Mouse (Mus musculus) R1 (cell line): Measurements from ENCODE around the gene Diaph3.

ENCODE experiments used
- DNase-seq: peaks from one replicate; pipeline ENCODE4 v3.0.0-alpha.2; 2018; ENCODE audit warnings: low read depth, low spot score

The Diaph3 gene

DNA sequence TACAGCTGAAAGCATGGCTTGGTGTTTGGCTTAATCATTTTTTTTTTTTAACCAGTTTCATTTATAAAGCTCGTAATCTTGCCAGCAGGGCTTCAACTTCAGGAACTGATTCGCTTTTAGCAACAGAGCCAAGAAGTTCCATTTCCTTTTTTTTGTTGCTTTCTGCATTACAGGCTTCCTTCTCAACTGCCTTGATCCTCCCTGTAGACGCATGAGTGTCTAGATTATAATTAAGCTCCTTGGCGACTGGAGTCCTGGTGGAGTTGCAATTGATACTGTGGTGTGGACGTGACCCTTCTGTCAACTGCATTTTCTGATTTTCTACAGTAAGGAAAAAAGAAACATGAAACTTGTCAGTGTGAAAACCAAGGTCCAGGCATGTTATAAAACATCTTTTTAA is 484.8 kb downstream of the Diaph3 start:
- DNase-seq, result no peak

- DNase-seq, result no peak
These were observed 494.4 kb downstream of the Diaph3 start for GRCm38 (mm10) chr14:86646499-86647120.

DNA sequence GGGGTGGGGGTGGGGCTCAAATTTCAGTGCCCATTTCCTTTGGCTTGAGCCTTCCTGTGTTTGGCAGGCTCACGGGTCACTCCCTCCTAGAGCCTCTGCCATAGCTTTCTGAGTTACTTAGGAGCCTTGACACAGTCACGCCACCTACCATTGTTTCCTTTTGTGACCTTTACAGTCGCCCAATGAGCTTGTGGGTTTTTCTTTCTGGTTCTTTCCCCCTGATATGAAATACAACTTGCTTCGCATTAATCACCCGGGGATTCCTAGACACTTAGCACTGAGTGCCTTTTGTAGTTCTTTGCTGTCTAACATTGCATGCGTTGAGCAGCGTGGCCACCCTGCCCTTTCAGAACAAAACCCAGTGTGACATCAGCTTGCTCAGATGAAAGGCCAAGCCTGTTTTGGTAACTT is 498.2 kb downstream of the Diaph3 start:
- no peak for DNase-seq

DNA sequence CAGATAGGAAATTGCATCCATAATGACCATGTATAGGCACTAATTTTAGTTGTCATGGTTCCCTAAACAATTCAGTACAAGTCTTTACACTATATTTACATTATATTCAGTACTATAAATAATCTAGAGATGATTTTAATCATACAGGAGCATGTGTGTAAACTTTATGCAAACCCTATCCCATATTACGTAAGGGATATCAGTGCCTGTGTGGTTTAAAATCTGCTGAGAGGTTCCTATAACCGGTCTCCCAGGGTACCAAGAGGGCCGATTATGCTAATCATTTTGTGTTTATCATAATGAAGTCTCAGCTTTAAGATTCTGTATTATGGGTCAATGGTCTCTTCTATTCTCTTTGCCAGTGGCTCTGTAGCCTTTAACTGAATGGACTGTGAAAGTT is 499.2 kb downstream of the Diaph3 start:
- DNase-seq, result no peak

- peak; percentile 20 for DNase-seq
These were observed 500.9 kb downstream of the Diaph3 start for GRCm38 (mm10) chr14:86640086-86640485.

- DNase-seq, result no peak
These were observed 505.4 kb downstream of the Diaph3 start for GRCm38 (mm10) chr14:86635594-86636140.

GRCm38 (mm10) chr14:86635052-86635451 is 506.0 kb downstream of the Diaph3 start:
- DNase-seq, result no peak

- peak; percentile 20 for DNase-seq
These were observed 507.2 kb downstream of the Diaph3 start for GRCm38 (mm10) chr14:86633799-86634198.

DNA sequence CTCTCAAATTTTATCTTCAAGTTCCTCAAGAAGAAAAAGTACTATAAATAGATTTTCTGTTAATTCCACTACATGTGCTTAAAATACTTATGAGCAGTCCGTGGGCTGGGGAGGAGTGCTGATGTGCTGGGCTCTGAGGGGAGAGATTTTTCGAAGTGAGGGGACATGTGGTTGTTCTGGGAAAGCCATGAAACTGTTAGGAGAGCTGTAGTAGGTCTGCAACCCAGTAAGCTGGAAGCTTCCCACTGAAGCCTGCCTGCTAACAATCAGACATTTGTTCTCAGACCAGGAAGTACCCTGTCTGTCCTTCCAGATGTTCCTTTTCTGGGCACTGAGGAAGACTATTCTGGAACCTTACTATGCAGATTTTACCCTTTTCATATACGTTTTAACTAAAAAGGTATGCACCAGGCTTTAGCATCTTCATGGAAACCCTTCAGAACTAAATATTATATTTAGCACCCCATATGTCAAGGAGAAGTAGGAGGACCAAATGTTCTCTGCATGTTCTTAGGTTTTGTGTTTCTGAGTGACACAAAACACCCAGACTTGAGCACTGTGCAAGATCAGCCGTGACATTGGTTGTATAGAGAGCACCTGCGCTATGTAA is 516.1 kb downstream of the Diaph3 start:
- DNase-seq, result no peak

GRCm38 (mm10) chr14:86619637-86620036 is 521.4 kb downstream of the Diaph3 start:
- DNase-seq, result no peak
